In the genomic region with DNA sequence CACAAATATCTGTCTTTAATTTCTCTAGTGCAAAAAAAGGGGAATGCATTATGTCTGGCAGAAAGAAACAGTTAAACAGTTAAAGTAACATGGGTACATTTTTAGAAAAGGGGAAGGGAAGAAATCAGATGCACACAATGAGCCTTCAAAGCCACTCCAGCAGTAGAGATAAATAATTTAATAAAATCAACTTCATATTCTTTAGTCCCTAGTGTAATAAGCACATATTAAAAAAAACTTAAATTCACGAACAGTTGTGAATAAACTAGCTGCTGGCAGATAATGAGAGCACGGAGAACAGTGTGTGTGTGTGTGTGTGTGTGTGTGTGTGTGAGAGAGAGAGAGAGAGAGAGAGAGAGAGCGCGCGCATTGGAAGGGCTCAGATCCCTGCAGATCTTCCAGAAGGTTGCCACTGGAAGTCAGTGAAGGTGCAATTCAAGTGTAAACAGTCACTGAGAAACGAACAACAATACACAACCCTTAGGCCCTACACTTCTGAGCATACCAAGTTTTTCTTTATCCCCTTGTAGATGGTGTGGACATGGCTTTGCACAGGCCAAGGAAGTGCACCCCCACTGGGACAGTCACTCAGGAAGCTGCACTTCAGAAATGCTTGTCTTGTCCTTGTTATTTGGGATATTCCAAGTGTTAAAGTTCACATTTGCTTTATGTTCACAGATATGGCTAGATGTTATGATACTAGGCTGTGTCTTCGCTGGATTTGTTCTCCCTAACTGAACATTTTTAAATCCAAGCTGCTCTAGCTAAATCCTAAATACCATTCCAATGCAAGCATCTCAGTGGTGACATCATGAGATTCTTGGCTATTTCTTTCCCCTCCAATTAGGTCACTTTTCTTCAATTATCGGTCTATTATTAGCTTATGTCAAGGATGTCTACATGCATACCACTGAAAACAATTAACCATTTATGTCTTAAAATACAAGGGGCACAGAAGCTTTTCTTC, we compare ENCODE assay signal across 12 mouse cellular contexts. TPM values are rescaled to one million over a fixed set of nuclear protein-coding genes. Genes with fewer than 3 reads are reported as not detected.
DNase-seq lines count a peak whose midpoint lies in the region; ATAC-seq and TF ChIP-seq lines count a peak whose summit lies in the region.
"Had no signal": no experiment of that assay in that cellular context is flagged by ENCODE, and none has a peak within 500 bp of the region (broad histone marks: within the 10 kb centered on the region; RNA-seq: fewer than 3 reads in every experiment).

No protein-coding gene starts in this region.

- no peak for ATAC-seq in neural tube, embryonic 12.5 days (ENCODE audit: low FRiP score, low read depth)
- no peak for ATAC-seq in limb, embryonic 13.5 days (ENCODE audit: low FRiP score, low read depth)
- ATAC-seq: activated CD4-positive, CD25-positive, alpha-beta regulatory T cell, adult 4 months had no signal

- H3K27ac ChIP-seq in neural tube, embryonic 12.5 days, result no peak overlapping the region
- peak overlapping the region; percentile 40; the same call in 1 of the 2 replicates for H3K27ac ChIP-seq in embryonic facial prominence, embryonic 10.5 days (replicated peaks)
- no peak overlapping the region for H3K27ac ChIP-seq in limb, embryonic 13.5 days
- no peak overlapping the region for H3K27ac ChIP-seq in layer of hippocampus, adult 2 months
- H3K27ac ChIP-seq: heart, adult 2 months had no signal

- 0 out of 2 replicates have a peak overlapping the region, but pooled peaks have one; percentile 7 for H3K4me2 ChIP-seq in neural tube, embryonic 12.5 days (replicated peaks)
- H3K4me2 ChIP-seq in limb, embryonic 13.5 days (replicated peaks), result peak overlapping the region; percentile 31; the same call in 1 of the 2 replicates

- 27% methylated on average over 8 of the region's 8 CpGs for WGBS in neural tube, embryonic 12.5 days
- WGBS in embryonic facial prominence, embryonic 10.5 days, result 21% methylated on average over 8 of the region's 8 CpGs
- 44% methylated on average over 8 of the region's 8 CpGs for WGBS in limb, embryonic 13.5 days

- no peak overlapping the region for H3K4me3 ChIP-seq in neural tube, embryonic 12.5 days
- H3K4me3 ChIP-seq in embryonic facial prominence, embryonic 10.5 days, result peak overlapping the region; percentile 57; the same call in 1 of the 2 replicates
- H3K4me3 ChIP-seq in limb, embryonic 13.5 days, result no peak overlapping the region
- no peak overlapping the region for H3K4me3 ChIP-seq in layer of hippocampus, adult 2 months
- H3K4me3 ChIP-seq: heart, adult 2 months had no signal

- peaks cover 35% of the 10 kb centered on the region for H3K4me1 ChIP-seq in neural tube, embryonic 12.5 days
- H3K4me1 ChIP-seq in embryonic facial prominence, embryonic 10.5 days, result peaks cover 57% of the 10 kb centered on the region
- peaks cover 39% of the 10 kb centered on the region for H3K4me1 ChIP-seq in limb, embryonic 13.5 days

- no peak for TF ChIP-seq CTCF in layer of hippocampus, adult 2 months (conservative IDR thresholded peaks at IDR 0.05)

- H3K9ac ChIP-seq in neural tube, embryonic 12.5 days, result no peak overlapping the region
- H3K9ac ChIP-seq in limb, embryonic 13.5 days, result no peak overlapping the region

- H3K9me3 ChIP-seq in neural tube, embryonic 12.5 days, result no peaks in the 10 kb centered on the region
- H3K9me3 ChIP-seq in embryonic facial prominence, embryonic 10.5 days, result no peaks in the 10 kb centered on the region
- no peaks in the 10 kb centered on the region for H3K9me3 ChIP-seq in limb, embryonic 13.5 days

- H3K27me3 ChIP-seq in neural tube, embryonic 12.5 days (replicated peaks), result peaks cover 45% of the 10 kb centered on the region
- peaks cover 68% of the 10 kb centered on the region for H3K27me3 ChIP-seq in embryonic facial prominence, embryonic 10.5 days (replicated peaks; ENCODE audit: low read depth, poor library complexity, severe bottlenecking)
- peaks cover 29% of the 10 kb centered on the region for H3K27me3 ChIP-seq in limb, embryonic 13.5 days

- no peaks in the 10 kb centered on the region for H3K36me3 ChIP-seq in neural tube, embryonic 12.5 days
- no peaks in the 10 kb centered on the region for H3K36me3 ChIP-seq in embryonic facial prominence, embryonic 10.5 days (replicated peaks)
- no peaks in the 10 kb centered on the region for H3K36me3 ChIP-seq in limb, embryonic 13.5 days

- DNase-seq in neural tube, embryonic 10.5 days (ENCODE audit: extremely low spot score, low spot score), result no peak
- no peak for DNase-seq in embryonic facial prominence, embryonic 10.5 days (ENCODE audit: low spot score)
- DNase-seq in layer of hippocampus, adult 2 months (ENCODE audit: low spot score in 2 of 2), result no peak
- DNase-seq in kidney, postnatal 14 days, result no peak
- no peak for DNase-seq in spleen, postnatal 10 days (ENCODE audit: low spot score in 2 of 2)
- DNase-seq: right cerebral cortex, postnatal 4 days had no signal

RNA-seq across cellular contexts. Expression of gene Mab21l1, which starts 3.3 kb away (rescaled TPM):
- 52.0 and 57.1 TPM in 2 replicates for polyA plus RNA-seq in neural tube, embryonic 12.5 days (2016; fragmentation: Nextera tagmentation; extraction: Ambion mirVana)
- polyA plus RNA-seq in embryonic facial prominence, embryonic 10.5 days (2016; fragmentation: Nextera tagmentation; extraction: Ambion mirVana), result 55.1 and 62.6 TPM in 2 replicates
- 44.2 and 46.8 TPM in 2 replicates for polyA plus RNA-seq in limb, embryonic 13.5 days (2015; fragmentation: Nextera tagmentation; extraction: Ambion mirVana)
- total RNA-seq in layer of hippocampus, adult 2 months (2021), result under 1 TPM; 0.64 to 0.77 TPM
- total RNA-seq: common myeloid progenitor, adult 5-6 weeks had no signal
- polyA plus RNA-seq: testis, adult 2 months had no signal
